ENCODE assay signal across 32 mouse cellular contexts in the genomic region with DNA sequence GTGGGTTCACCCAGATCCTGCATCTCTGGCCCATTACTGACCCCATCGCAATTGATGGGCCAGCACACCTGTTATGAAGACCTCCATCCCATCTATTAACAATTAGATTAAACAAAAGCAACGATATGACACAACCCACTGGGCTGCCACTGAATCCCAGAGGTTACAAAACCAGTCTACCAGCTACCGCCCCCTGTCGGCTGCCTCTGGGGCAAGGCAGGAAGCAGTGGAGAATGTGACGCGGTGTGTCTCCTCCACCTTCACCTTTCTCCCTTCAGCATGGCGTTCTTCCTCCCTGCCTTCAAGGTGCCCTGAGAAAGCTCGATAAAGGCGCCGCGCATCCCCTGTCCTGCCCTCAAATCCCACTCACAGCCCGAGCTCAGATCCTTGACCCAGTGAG. TPM values are rescaled to one million over a fixed set of nuclear protein-coding genes. Genes with fewer than 3 reads are reported as not detected.
DNase-seq lines count a peak whose midpoint lies in the region; ATAC-seq and TF ChIP-seq lines count a peak whose summit lies in the region.
"Had no signal": no experiment of that assay in that cellular context is flagged by ENCODE, and none has a peak within 500 bp of the region (broad histone marks: within the 10 kb centered on the region; RNA-seq: fewer than 3 reads in every experiment).

No protein-coding gene starts in this region.

- TF ChIP-seq POLR2A in ES-Bruce4 (IDR thresholded peaks at IDR 0.05; ENCODE audit: insufficient read depth, low read length), result no peak

- peak; percentile 72 for DNase-seq in midbrain, embryonic 11.5 days (ENCODE audit: low spot score, missing footprints)
- DNase-seq in midbrain, postnatal 0 days (ENCODE audit: low spot score), result no peak
- DNase-seq in ZHBTc4 (ENCODE audit: low read depth, low spot score), result peak; percentile 46
- DNase-seq in adrenal gland, postnatal 4 days (ENCODE audit: low spot score in 2 of 2), result no peak
- DNase-seq: adrenal gland, adult 8-10 months; adrenal gland, postnatal 25 days; B cell, adult 2 months; cerebellum, adult 2 months; cerebellum, adult 9-11 months; cerebellum, postnatal 25 days; forebrain, postnatal 0 days; gastrocnemius, postnatal 25 days; heart, adult 2 months; heart, postnatal 14 days had no signal

- 88% methylated on average over 12 of the region's 12 CpGs for WGBS in midbrain, embryonic 11.5 days
- 92% methylated on average over 12 of the region's 12 CpGs for WGBS in midbrain, postnatal 0 days

- TF ChIP-seq EP300 in ES-Bruce4 (IDR thresholded peaks at IDR 0.05; ENCODE audit: insufficient read depth, low read depth, low read length), result no peak

- no peak overlapping the region for H3K4me3 ChIP-seq in midbrain, embryonic 11.5 days (ENCODE audit: low read depth, low read length)
- no peak overlapping the region for H3K4me3 ChIP-seq in midbrain, postnatal 0 days (ENCODE audit: low read depth, low read length)
- no peak overlapping the region for H3K4me3 ChIP-seq in ES-Bruce4 (ENCODE audit: low read depth, low read length)
- H3K4me3 ChIP-seq: embryonic facial prominence, embryonic 12.5 days; embryonic facial prominence, embryonic 15.5 days; heart, adult 2 months; heart, embryonic 10.5 days; heart, embryonic 13.5 days; hindbrain, embryonic 12.5 days; hindbrain, embryonic 15.5 days had no signal

- no peak overlapping the region for H3K9ac ChIP-seq in midbrain, embryonic 11.5 days (ENCODE audit: low read length)
- no peak overlapping the region for H3K9ac ChIP-seq in midbrain, postnatal 0 days (replicated peaks; ENCODE audit: low read length, poor library complexity, severe bottlenecking)
- H3K9ac ChIP-seq in ES-Bruce4 (ENCODE audit: low read depth, poor library complexity, severe bottlenecking), result no peak overlapping the region
- H3K9ac ChIP-seq: embryonic facial prominence, embryonic 12.5 days; embryonic facial prominence, embryonic 15.5 days; forebrain, postnatal 0 days; heart, embryonic 13.5 days; hindbrain, embryonic 12.5 days; hindbrain, embryonic 15.5 days had no signal

- no peaks in the 10 kb centered on the region for H3K27me3 ChIP-seq in midbrain, embryonic 11.5 days (ENCODE audit: control insufficient read depth, insufficient read depth, low read length)
- no peaks in the 10 kb centered on the region for H3K27me3 ChIP-seq in midbrain, postnatal 0 days (ENCODE audit: insufficient read depth, low read length)
- no peaks in the 10 kb centered on the region for H3K27me3 ChIP-seq in ES-Bruce4 (ENCODE audit: control insufficient read depth, insufficient read depth, low read length, poor library complexity, severe bottlenecking)
- H3K27me3 ChIP-seq: CH12.LX; embryonic facial prominence, embryonic 12.5 days; embryonic facial prominence, embryonic 15.5 days; heart, embryonic 13.5 days; hindbrain, embryonic 12.5 days; hindbrain, embryonic 15.5 days had no signal

- H3K9me3 ChIP-seq in midbrain, embryonic 11.5 days (ENCODE audit: control insufficient read depth, low read length), result no peaks in the 10 kb centered on the region; the same call in 1 of the 2 replicates
- H3K9me3 ChIP-seq in midbrain, postnatal 0 days (ENCODE audit: low read length), result no peaks in the 10 kb centered on the region
- H3K9me3 ChIP-seq in ES-Bruce4 (replicated peaks; ENCODE audit: control insufficient read depth, insufficient read depth, low read length, poor library complexity, severe bottlenecking), result no peaks in the 10 kb centered on the region
- H3K9me3 ChIP-seq: embryonic facial prominence, embryonic 15.5 days; heart, embryonic 10.5 days; heart, embryonic 13.5 days; hindbrain, embryonic 12.5 days; hindbrain, embryonic 15.5 days had no signal

- no peak for ATAC-seq in midbrain, embryonic 11.5 days (ENCODE audit: low FRiP score)
- ATAC-seq in midbrain, postnatal 0 days (ENCODE audit: low FRiP score), result no peak
- no peak for ATAC-seq in megakaryocyte progenitor cell, adult 5-6 weeks (replicated peaks; ENCODE audit: poor library complexity)
- ATAC-seq: activated CD4-positive, CD25-positive, alpha-beta regulatory T cell, adult 4 months; forebrain, embryonic 14.5 days; forebrain, postnatal 0 days; intestine, postnatal 0 days; Patski had no signal

- no peaks in the 10 kb centered on the region for H3K36me3 ChIP-seq in midbrain, embryonic 11.5 days (ENCODE audit: control insufficient read depth, insufficient read depth, low read length)
- no peaks in the 10 kb centered on the region for H3K36me3 ChIP-seq in midbrain, postnatal 0 days (ENCODE audit: insufficient read depth, low read length)
- no peaks in the 10 kb centered on the region for H3K36me3 ChIP-seq in ES-Bruce4 (ENCODE audit: control insufficient read depth, insufficient read depth, low read length, poor library complexity, severe bottlenecking)
- H3K36me3 ChIP-seq: embryonic facial prominence, embryonic 12.5 days; embryonic facial prominence, embryonic 15.5 days; G1E; heart, embryonic 10.5 days; heart, embryonic 13.5 days; hindbrain, embryonic 12.5 days; hindbrain, embryonic 15.5 days had no signal

- H3K4me1 ChIP-seq in midbrain, embryonic 11.5 days (ENCODE audit: control insufficient read depth, insufficient read depth, low read length), result peaks cover 8% of the 10 kb centered on the region
- peaks cover 6% of the 10 kb centered on the region; the same call in 1 of the 2 replicates for H3K4me1 ChIP-seq in midbrain, postnatal 0 days (ENCODE audit: insufficient read depth, low read length)
- peaks cover 3% of the 10 kb centered on the region for H3K4me1 ChIP-seq in ES-Bruce4 (ENCODE audit: control insufficient read depth, insufficient read depth, low read length)
- H3K4me1 ChIP-seq: embryonic facial prominence, embryonic 12.5 days; embryonic facial prominence, embryonic 15.5 days; heart, embryonic 13.5 days had no signal

- no peak for TF ChIP-seq CTCF in midbrain, postnatal 0 days (IDR thresholded peaks at IDR 0.05)
- TF ChIP-seq CTCF in ES-Bruce4 (IDR thresholded peaks at IDR 0.05; ENCODE audit: low read depth, low read length), result peak; percentile 60

- H3K27ac ChIP-seq in midbrain, embryonic 11.5 days (ENCODE audit: low read depth, low read length), result no peak overlapping the region
- no peak overlapping the region for H3K27ac ChIP-seq in midbrain, postnatal 0 days (ENCODE audit: low read depth, low read length)
- H3K27ac ChIP-seq in ES-Bruce4 (ENCODE audit: insufficient read depth, low read length), result no peak overlapping the region
- H3K27ac ChIP-seq: embryonic facial prominence, embryonic 12.5 days; embryonic facial prominence, embryonic 15.5 days; heart, adult 2 months; heart, embryonic 10.5 days; heart, embryonic 13.5 days; hindbrain, embryonic 12.5 days; hindbrain, embryonic 15.5 days had no signal

- H3K4me2 ChIP-seq in midbrain, embryonic 11.5 days, result no peak overlapping the region
- H3K4me2 ChIP-seq in midbrain, postnatal 0 days (ENCODE audit: low read depth, low read length, poor library complexity, severe bottlenecking), result no peak overlapping the region
- H3K4me2 ChIP-seq: embryonic facial prominence, embryonic 12.5 days; embryonic facial prominence, embryonic 15.5 days; heart, embryonic 13.5 days; hindbrain, embryonic 12.5 days; hindbrain, embryonic 15.5 days had no signal

RNA-seq across cellular contexts. Expression of a gene that starts 59.3 kb away (rescaled TPM):
- polyA plus RNA-seq in midbrain, embryonic 11.5 days (2014; fragmentation: Nextera tagmentation; extraction: Ambion mirVana), result 3.1 TPM in 2 replicates
- 2.2 and 2.7 TPM in 2 replicates for total RNA-seq in midbrain, postnatal 0 days (2014; rRNA removed)
- polyA plus RNA-seq in midbrain, postnatal 0 days (2015; fragmentation: Nextera tagmentation; extraction: Ambion mirVana), result 1.2 TPM in 2 replicates
- polyA plus RNA-seq in ES-Bruce4 (2011; ENCODE audit: insufficient read depth, insufficient read length, low read depth, missing spikeins), result not detected in 2 replicates
- total RNA-seq in megakaryocyte progenitor cell, adult 5-6 weeks (2015), result not detected in 2 replicates
- total RNA-seq in megakaryocyte progenitor cell, adult 5-6 weeks (2017), result not detected in 2 replicates
- total RNA-seq in adrenal gland, postnatal 4 days (2021), result not detected
- total RNA-seq: adrenal gland, adult 8-10 months; adrenal gland, postnatal 25 days; CH12.LX; common myeloid progenitor, adult 5-6 weeks; gastrocnemius, adult 8-10 months; gastrocnemius, postnatal 25 days; heart, adult 2 months; heart, postnatal 14 days; hematopoietic stem cell, adult 5-6 weeks had no signal
- polyA plus RNA-seq: activated CD4-positive, CD25-positive, alpha-beta regulatory T cell, adult 4 months; embryonic facial prominence, embryonic 12.5 days; embryonic facial prominence, embryonic 15.5 days; G1E; heart, adult 2 months; intestine, embryonic 14.5 days; intestine, postnatal 0 days; Patski had no signal

Comparison
In these comparisons a context has a peak if more than half of its experiments do, and no peak if none do; other contexts are left out.
1. DNase-seq: peak in midbrain, embryonic 11.5 days (single experiment) and ZHBTc4 (single experiment); none in midbrain, postnatal 0 days (single experiment) and adrenal gland, postnatal 4 days (0 of 2).